Mouse (Mus musculus): ENCODE data around the gene Mvb12b. TPM values are rescaled to one million over a fixed set of nuclear protein-coding genes. Genes with fewer than 3 reads are reported as not detected.
A peak's percentile ranks its signal among the peaks of the same experiment; 100 is the strongest.

The Mvb12b gene
- polyA plus RNA-seq, 1 experiment from 2014 or later = 14.0 TPM

DNA sequence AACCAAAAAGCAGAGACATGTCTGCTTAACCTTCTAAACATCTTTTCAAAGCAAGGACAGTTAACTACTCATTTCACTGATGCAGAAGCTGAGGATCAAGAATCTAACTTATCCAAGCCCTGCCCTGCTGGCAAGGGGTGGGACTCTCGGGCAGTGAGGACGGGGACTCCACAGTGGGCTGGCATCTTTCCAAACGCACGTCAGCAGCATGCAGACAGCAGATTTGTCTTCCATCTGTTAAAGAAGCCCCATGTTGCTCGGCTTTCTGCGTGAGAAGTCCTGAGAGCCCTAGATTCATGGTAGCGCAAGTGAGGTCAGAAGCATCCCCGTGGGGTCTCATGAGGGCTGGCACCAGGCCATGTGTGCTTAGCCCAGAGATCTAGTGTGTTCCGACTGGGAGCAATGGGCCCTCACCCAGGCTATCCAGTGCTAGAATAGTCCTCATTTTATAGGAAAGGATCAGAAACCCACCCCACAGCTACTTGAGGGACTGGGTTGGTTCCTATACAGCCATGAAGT is 167.3 kb downstream of the Mvb12b start:
- peaks cover 27% of the 10 kb centered on the region for H3K27me3 ChIP-seq (replicated peaks; ENCODE audit: control insufficient read depth, insufficient read depth, low read length)
- H3K4me1 ChIP-seq (replicated peaks; ENCODE audit: control insufficient read depth, insufficient read depth, low read length) = peaks cover 12% of the 10 kb centered on the region
- no peak overlapping the region for H3K27ac ChIP-seq (ENCODE audit: low read depth)
- WGBS = 37% methylated on average over 9 of the region's 9 CpGs
- no peaks in the 10 kb centered on the region for H3K36me3 ChIP-seq (ENCODE audit: control insufficient read depth, insufficient read depth, low read length)
- H3K4me3 ChIP-seq (ENCODE audit: low read depth, low read length) = no peak overlapping the region
- H3K9ac ChIP-seq (ENCODE audit: low read length) = no peak overlapping the region
- no peak for ATAC-seq (replicated peaks; ENCODE audit: low FRiP score, low TSS enrichment, low read depth)
- no peaks in the 10 kb centered on the region for H3K9me3 ChIP-seq (ENCODE audit: control insufficient read depth, low read length)
- no peak for DNase-seq (ENCODE audit: low spot score)
- no peak overlapping the region for H3K4me2 ChIP-seq (ENCODE audit: low read length)

GRCm38 (mm10) chr2:33719339-33720066 is 168.2 kb downstream of the Mvb12b start:
- ATAC-seq (replicated peaks; ENCODE audit: low FRiP score, low TSS enrichment, low read depth) (no peak), DNase-seq (ENCODE audit: low spot score) (no peak)
- Histone ChIP-seq H3K36me3 (ENCODE audit: control insufficient read depth, insufficient read depth, low read length) (no peaks in the 10 kb centered on the region), H3K27me3 (replicated peaks; ENCODE audit: control insufficient read depth, insufficient read depth, low read length) (peaks cover 28% of the 10 kb centered on the region), H3K4me1 (replicated peaks; ENCODE audit: control insufficient read depth, insufficient read depth, low read length) (peaks cover 12% of the 10 kb centered on the region), H3K4me3 (ENCODE audit: low read depth, low read length) (no peak overlapping the region), H3K9ac (ENCODE audit: low read length) (no peak overlapping the region), H3K9me3 (ENCODE audit: control insufficient read depth, low read length) (no peaks in the 10 kb centered on the region), H3K27ac (ENCODE audit: low read depth) (no peak overlapping the region), H3K4me2 (ENCODE audit: low read length) (no peak overlapping the region)
- WGBS = 44% methylated on average over 12 of the region's 12 CpGs

DNA sequence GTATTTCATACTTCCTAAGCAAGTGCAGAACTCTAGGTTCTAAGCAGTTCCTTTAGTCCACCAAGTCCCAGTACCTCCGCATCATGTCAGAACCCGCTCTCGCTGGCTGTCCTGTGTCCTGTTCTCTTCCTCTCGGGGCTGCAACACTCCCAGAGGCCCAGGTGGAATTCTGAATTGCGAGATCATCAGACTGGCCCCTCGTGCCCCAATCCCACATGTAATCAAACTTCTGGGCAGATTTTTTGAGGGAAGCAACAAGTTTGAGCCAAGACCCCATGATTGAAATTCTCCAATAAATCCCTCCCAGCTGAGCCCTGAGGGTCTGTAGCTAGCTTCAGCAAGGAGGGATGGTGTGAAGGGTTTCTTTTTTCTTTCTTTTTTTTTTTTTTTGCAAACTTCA is 169.2 kb downstream of the Mvb12b start:
- H3K4me3 ChIP-seq (ENCODE audit: low read depth, low read length) = no peak overlapping the region
- DNase-seq (ENCODE audit: low spot score) = no peak
- peaks cover 12% of the 10 kb centered on the region for H3K4me1 ChIP-seq (replicated peaks; ENCODE audit: control insufficient read depth, insufficient read depth, low read length)
- no peaks in the 10 kb centered on the region for H3K36me3 ChIP-seq (ENCODE audit: control insufficient read depth, insufficient read depth, low read length)
- no peak for ATAC-seq (replicated peaks; ENCODE audit: low FRiP score, low TSS enrichment, low read depth)
- 62% methylated on average over 6 of the region's 6 CpGs for WGBS
- H3K4me2 ChIP-seq (ENCODE audit: low read length) = no peak overlapping the region
- H3K9ac ChIP-seq (ENCODE audit: low read length) = no peak overlapping the region
- H3K9me3 ChIP-seq (ENCODE audit: control insufficient read depth, low read length) = no peaks in the 10 kb centered on the region
- no peak overlapping the region for H3K27ac ChIP-seq (ENCODE audit: low read depth)
- H3K27me3 ChIP-seq (replicated peaks; ENCODE audit: control insufficient read depth, insufficient read depth, low read length) = peaks cover 32% of the 10 kb centered on the region

- H3K9ac ChIP-seq (ENCODE audit: low read length) = no peak overlapping the region
- no peak overlapping the region for H3K4me3 ChIP-seq (ENCODE audit: low read depth, low read length)
- WGBS = 16% methylated on average over 21 of the region's 21 CpGs
- no peaks in the 10 kb centered on the region for H3K36me3 ChIP-seq (ENCODE audit: control insufficient read depth, insufficient read depth, low read length)
- no peak for ATAC-seq (replicated peaks; ENCODE audit: low FRiP score, low TSS enrichment, low read depth)
- peaks cover 12% of the 10 kb centered on the region for H3K4me1 ChIP-seq (replicated peaks; ENCODE audit: control insufficient read depth, insufficient read depth, low read length)
- H3K4me2 ChIP-seq (ENCODE audit: low read length) = peak overlapping the region; percentile 39
- peaks cover 34% of the 10 kb centered on the region for H3K27me3 ChIP-seq (replicated peaks; ENCODE audit: control insufficient read depth, insufficient read depth, low read length)
- no peaks in the 10 kb centered on the region for H3K9me3 ChIP-seq (ENCODE audit: control insufficient read depth, low read length)
- H3K27ac ChIP-seq (ENCODE audit: low read depth) = no peak overlapping the region
- no peak for DNase-seq (ENCODE audit: low spot score)
These were observed 169.9 kb downstream of the Mvb12b start for GRCm38 (mm10) chr2:33717821-33718351.

GRCm38 (mm10) chr2:33717378-33717777 is 170.4 kb downstream of the Mvb12b start:
- ATAC-seq (replicated peaks; ENCODE audit: low FRiP score, low TSS enrichment, low read depth) = no peak
- H3K9me3 ChIP-seq (ENCODE audit: control insufficient read depth, low read length) = no peaks in the 10 kb centered on the region
- H3K27me3 ChIP-seq (replicated peaks; ENCODE audit: control insufficient read depth, insufficient read depth, low read length) = peaks cover 34% of the 10 kb centered on the region
- 28% methylated on average over 11 of the region's 11 CpGs for WGBS
- no peak overlapping the region for H3K27ac ChIP-seq (ENCODE audit: low read depth)
- peak overlapping the region; percentile 39 for H3K4me2 ChIP-seq (ENCODE audit: low read length)
- DNase-seq (ENCODE audit: low spot score) = no peak
- no peak overlapping the region for H3K4me3 ChIP-seq (ENCODE audit: low read depth, low read length)
- no peaks in the 10 kb centered on the region for H3K36me3 ChIP-seq (ENCODE audit: control insufficient read depth, insufficient read depth, low read length)
- peaks cover 12% of the 10 kb centered on the region for H3K4me1 ChIP-seq (replicated peaks; ENCODE audit: control insufficient read depth, insufficient read depth, low read length)
- H3K9ac ChIP-seq (ENCODE audit: low read length) = no peak overlapping the region

DNA sequence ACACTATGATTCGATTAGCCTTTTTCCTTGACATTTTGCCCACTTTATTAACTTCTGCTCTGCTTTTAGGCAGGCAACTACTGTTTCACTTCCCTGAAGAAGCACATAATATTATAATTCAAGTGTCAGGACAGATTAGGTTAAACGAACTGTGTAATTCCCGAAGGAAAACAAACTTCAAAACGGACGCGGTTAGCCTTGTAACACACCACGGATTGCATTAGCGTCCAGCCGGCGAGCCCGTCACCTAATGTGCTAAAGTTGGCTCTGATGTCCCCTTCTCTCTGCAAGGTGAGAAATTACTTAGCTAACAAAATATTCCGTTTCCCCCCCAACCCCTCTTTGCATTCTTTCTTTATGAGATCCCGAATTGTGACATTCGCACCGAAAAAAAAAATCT is 170.9 kb downstream of the Mvb12b start:
- no peaks in the 10 kb centered on the region for H3K9me3 ChIP-seq (ENCODE audit: control insufficient read depth, low read length)
- no peak for DNase-seq (ENCODE audit: low spot score)

DNA sequence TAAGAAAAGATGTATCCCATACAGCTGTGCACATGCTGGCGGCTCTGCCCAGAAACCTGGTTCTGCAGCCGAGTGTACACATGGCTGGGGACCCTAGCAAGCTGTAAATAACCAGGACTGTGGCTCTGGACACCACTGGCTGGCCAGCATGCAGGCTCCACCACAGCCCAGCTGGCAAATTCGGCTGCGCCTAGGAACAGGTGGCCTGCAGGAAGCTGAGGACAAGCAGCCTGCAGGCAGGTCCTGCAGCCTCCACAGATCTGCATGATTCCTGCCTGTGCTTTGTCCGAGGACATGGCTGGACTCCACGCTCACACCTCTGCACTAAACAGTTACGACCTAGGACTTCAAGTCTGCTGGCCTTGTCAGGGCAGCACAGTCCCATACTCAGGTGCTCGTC is 172.8 kb downstream of the Mvb12b start:
- H3K27ac ChIP-seq (ENCODE audit: low read depth) = no peak overlapping the region
- H3K4me2 ChIP-seq (ENCODE audit: low read length) = no peak overlapping the region
- 32% methylated on average over 8 of the region's 8 CpGs for WGBS
- H3K4me3 ChIP-seq (ENCODE audit: low read depth, low read length) = no peak overlapping the region
- H3K9me3 ChIP-seq (ENCODE audit: control insufficient read depth, low read length) = no peaks in the 10 kb centered on the region
- DNase-seq (ENCODE audit: low spot score) = no peak
- peaks cover 12% of the 10 kb centered on the region for H3K4me1 ChIP-seq (replicated peaks; ENCODE audit: control insufficient read depth, insufficient read depth, low read length)
- H3K27me3 ChIP-seq (replicated peaks; ENCODE audit: control insufficient read depth, insufficient read depth, low read length) = peaks cover 34% of the 10 kb centered on the region
- H3K36me3 ChIP-seq (ENCODE audit: control insufficient read depth, insufficient read depth, low read length) = no peaks in the 10 kb centered on the region
- no peak for ATAC-seq (replicated peaks; ENCODE audit: low FRiP score, low TSS enrichment, low read depth)
- H3K9ac ChIP-seq (ENCODE audit: low read length) = no peak overlapping the region

More for the DNA sequence above, 170.9 kb downstream of the Mvb12b start:
- Histone ChIP-seq H3K27ac (ENCODE audit: low read depth) (no peak overlapping the region), H3K27me3 (replicated peaks; ENCODE audit: control insufficient read depth, insufficient read depth, low read length) (peaks cover 34% of the 10 kb centered on the region), H3K4me1 (replicated peaks; ENCODE audit: control insufficient read depth, insufficient read depth, low read length) (peaks cover 12% of the 10 kb centered on the region), H3K9ac (ENCODE audit: low read length) (no peak overlapping the region), H3K4me2 (ENCODE audit: low read length) (peak overlapping the region; percentile 39), H3K4me3 (ENCODE audit: low read depth, low read length) (no peak overlapping the region), H3K36me3 (ENCODE audit: control insufficient read depth, insufficient read depth, low read length) (no peaks in the 10 kb centered on the region)
- 35% methylated on average over 15 of the region's 15 CpGs for WGBS
- ATAC-seq (replicated peaks; ENCODE audit: low FRiP score, low TSS enrichment, low read depth) = no peak

DNA sequence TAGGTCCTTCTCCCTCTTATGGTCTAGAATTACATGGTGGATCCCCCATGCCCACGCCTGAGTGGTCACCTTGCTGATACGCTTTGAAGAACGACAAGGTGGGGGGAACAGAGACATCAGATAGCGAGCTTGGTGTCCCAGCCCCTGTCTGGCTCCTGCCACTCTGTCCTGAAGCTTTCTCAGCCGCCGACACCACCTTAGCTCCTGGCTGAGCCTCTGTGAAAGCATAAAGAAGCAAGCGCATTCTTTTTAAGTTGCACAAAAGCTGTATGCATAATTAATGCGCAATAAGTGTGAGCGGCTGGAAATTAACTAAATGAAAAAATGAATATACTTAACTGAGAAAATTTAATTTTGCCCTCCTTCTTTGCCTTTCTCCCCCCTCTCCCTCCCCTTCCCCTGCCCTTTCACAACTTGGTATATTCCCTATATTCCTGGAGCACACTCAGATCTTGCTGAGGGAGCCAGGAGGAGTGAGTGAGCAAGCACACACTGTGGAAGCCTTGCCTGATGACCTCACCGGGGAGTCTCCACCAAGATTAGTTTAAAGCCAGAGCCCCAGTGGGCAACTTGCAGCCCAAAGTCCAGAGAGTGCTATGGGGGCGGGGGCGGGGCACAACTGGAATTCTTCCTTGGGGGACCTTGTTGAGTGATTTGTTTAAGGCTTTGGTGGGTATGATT is 174.0 kb downstream of the Mvb12b start:
- no peaks in the 10 kb centered on the region for H3K9me3 ChIP-seq (ENCODE audit: control insufficient read depth, low read length)

More for the DNA sequence above, 174.0 kb downstream of the Mvb12b start:
- ATAC-seq (replicated peaks; ENCODE audit: low FRiP score, low TSS enrichment, low read depth) (no peak), DNase-seq (ENCODE audit: low spot score) (no peak)
- H3K36me3 ChIP-seq (ENCODE audit: control insufficient read depth, insufficient read depth, low read length) = no peaks in the 10 kb centered on the region
- WGBS = 44% methylated on average over 12 of the region's 12 CpGs
- H3K4me1 ChIP-seq (replicated peaks; ENCODE audit: control insufficient read depth, insufficient read depth, low read length) = peaks cover 8% of the 10 kb centered on the region; the same call in 1 of the 2 replicates
- H3K4me3 ChIP-seq (ENCODE audit: low read depth, low read length) = no peak overlapping the region
- no peak overlapping the region for H3K9ac ChIP-seq (ENCODE audit: low read length)
- H3K27me3 ChIP-seq (replicated peaks; ENCODE audit: control insufficient read depth, insufficient read depth, low read length) = peaks cover 28% of the 10 kb centered on the region
- H3K27ac ChIP-seq (ENCODE audit: low read depth) = no peak overlapping the region
- H3K4me2 ChIP-seq (ENCODE audit: low read length) = no peak overlapping the region
